Mouse (Mus musculus): ENCODE data around the gene Rbm8a. TPM values are rescaled to one million over a fixed set of nuclear protein-coding genes. Genes with fewer than 3 reads are reported as not detected.
"Not testable (repeated sequence)": the region's sequence is repeated elsewhere in the genome, so short reads cannot be mapped to it uniquely, and the experiment has no call there.

The Rbm8a gene
- total and polyA plus RNA-seq, 3 experiments: 2.3 to 85.3 (median 69.2) TPM

DNA sequence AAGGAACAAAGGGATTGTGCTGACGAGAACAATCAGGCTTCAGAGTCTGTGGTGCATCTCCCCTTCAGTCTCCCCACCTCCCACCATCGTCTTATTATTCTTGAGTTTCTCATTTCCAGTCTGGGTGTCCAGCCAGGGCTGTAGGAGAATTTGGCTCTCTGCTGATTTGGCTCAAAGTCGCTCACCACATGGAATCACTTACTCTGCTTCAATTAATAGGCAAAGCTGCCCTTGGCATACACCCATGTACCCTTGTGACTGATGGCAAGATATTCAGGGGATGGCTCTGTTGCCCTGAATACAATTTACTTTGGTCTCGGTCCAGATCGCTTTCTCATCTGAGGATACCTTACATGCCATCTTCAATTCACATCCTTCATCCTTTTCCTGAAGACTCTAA, 26.4 kb upstream of the Rbm8a start:
- DNase-seq: peak; percentile 48

DNA sequence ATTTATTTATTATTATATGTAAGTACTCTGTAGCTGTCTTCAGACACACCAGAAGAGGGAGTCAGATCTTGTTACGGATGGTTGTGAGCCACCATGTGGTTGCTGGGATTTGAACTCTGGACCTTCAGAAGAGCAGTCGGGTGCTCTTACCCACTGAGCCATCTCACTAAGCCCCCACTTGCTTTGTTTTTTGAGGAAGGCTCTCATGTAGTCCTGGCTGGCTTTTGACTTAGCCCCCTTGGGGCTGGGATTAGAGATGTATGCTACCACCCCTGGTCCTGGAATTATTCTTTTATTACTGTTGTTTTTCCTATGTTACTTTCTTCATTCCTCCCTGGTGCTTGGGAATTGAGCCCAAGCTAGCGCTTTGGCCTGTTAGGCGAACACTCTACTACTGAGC, 23.7 kb upstream of the Rbm8a start:
- not testable (repeated sequence) for DNase-seq

DNA sequence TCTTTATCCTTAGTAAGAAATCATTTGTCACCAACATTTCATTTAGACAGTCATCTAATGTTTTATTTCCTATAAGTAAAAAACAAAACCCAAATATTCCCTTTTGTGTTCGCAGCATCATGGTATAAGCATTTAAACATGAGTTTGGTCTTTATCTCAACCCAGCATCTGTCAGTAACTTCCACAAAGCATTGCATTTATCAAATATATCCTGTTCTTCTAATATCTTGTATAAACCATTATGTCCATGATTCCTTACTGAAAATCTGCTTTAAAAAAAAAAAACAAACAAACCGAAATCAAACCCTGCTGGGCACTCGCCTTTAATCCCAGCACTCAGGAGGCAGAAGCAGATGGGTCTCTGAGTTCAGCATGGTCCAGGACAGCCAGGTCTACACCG, 23.1 kb upstream of the Rbm8a start:
- DNase-seq: no peak

DNA sequence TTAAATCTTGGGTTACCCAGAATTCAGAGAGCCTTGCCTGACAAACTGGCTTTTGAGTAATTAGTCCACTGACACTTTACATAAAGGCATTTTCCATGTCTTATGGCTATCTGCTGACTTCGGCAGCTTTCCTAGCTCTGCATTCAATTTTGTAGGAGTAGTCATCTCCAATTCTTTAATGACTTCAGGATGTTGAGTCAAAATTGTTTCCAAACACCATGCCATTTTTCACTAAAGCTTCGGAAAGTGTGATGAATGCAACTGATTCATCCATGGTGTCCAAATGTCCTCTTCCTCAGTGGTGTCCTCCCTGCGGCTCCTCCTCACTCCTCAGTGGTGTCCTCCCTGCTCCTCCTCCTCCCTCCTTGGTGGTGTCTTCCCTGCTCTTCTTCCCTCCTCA, 11.8 kb upstream of the Rbm8a start:
- no peak for DNase-seq

GRCm38 (mm10) chr3:96623201-96623600, 6.5 kb upstream of the Rbm8a start:
- no peak for DNase-seq

GRCm38 (mm10) chr3:96632058-96632457, 2.3 kb downstream of the Rbm8a start:
- DNase-seq: no peak

DNA sequence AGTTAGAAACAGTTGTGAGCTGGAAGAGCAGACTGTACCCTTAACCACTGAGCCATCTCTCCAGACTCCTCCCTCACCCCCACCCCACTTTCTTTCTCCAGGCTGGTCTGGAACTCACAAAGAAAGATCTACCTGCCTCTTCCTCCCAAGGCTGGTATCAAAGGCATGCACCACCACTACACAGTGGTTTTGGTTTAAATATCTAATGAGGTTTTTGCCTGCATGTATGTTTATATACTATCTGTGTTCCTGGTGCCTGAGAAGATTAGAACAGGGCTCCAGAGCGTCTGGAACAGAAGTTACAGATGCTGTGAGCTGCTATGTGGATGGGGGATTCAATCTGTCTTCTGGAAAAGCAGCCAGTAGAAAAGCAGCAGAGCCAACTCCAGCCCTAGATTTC, 4.3 kb downstream of the Rbm8a start:
- DNase-seq: no peak

DNA sequence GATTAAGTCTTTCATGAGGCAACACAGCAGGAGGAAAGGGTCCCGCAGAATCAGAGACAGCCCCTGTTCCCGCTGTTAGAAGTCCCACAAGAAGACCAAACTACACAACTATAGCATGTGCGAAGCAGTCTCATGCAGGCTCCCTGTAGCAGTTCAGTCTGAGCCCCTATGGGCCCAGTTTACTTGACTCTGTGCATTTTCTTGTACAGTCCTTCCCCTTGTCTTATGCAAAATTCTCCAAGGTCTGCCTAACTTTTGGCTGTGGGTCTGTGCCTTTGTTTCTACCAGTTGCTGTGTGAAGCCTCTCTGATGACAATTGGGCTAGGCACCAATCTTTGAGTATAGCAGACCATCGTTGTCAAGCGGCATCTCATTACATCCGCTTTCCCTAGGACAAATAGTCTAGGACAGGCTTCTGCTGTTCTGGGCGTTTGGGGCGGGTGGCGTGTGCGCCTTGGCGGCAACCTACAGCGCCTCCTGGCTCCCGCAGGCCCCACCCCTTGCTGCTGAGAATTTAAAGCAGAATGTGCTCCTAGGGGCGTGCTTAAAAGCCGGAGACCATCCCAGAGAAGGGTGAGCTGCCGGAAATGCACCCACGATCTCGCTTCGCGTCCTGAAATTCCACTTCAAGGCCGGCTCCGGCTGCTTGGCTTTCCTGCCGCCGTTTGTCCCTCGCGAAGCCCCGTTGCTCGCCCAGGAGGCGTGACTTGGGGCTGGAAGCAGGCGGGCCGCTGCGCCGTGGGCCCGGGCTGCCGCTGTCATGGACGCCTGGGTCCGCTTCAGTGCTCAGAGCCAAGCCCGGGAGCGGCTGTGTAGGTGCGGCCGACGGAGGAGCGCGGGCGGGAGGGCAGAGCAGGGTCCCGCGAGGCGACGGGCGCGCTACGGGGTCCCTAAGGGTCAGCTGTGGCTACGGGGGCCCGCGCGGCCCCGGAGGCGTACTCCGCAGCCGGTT, 5.5 kb downstream of the Rbm8a start, which contains the start of the genes Pex11b and Gm42957:
TSS of gene Pex11b (plus strand) at position 449 of the 952 bp plus-strand sequence.
TSS of gene Gm42957 (plus strand) at position 547 of the 952 bp plus-strand sequence.
- DNase-seq: peak; percentile 97

GRCm38 (mm10) chr3:96635906-96636305, 6.2 kb downstream of the Rbm8a start:
- DNase-seq: no peak

- no peak for DNase-seq
Measured at GRCm38 (mm10) chr3:96636448-96636847, 6.7 kb downstream of the Rbm8a start.

DNA sequence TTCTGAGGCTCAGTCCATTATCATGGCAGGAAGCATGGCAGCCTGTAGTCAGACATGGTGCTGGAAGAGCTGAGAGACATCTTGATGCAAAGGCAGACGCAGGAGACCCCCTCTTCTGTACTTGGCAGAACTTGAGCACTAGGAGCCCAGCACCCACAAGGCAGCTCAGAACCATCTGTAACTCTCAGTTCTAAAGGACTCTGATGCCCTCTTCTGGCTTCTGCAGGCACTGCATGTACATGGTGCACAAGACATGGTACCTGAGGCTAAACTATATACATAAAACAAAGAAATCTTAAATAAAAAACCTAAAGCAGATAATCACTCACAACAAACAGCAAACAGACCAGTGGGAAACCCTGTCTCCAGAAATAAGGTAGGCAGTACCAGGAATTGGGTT, 9.5 kb downstream of the Rbm8a start:
- DNase-seq: peak; percentile 68

- DNase-seq: peak; percentile 25
Measured at GRCm38 (mm10) chr3:96645018-96645649, 15.4 kb downstream of the Rbm8a start, which contains the start of gene Itga10. Gene Itga10 (plus strand): TSS chr3:96645584.

DNA sequence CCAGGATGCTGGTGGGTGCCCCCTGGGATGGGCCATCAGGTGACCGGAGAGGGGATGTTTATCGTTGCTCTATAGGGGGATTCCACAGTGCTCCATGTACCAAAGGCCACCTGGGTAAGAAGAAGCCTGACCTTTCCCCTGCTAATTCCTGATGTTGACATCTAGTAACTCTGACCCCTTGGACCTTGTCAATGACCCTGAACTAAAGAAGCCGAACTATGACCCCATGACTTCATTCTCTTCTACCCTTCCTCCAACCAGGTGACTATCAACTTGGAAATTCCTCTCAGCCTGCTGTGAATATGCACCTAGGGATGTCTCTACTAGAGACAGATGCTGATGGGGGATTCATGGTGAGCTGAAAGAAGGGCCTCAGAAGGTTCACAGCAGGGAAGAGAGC, 17.6 kb downstream of the Rbm8a start:
- DNase-seq: no peak

GRCm38 (mm10) chr3:96660901-96661300, 31.2 kb downstream of the Rbm8a start:
- no peak for DNase-seq

DNA sequence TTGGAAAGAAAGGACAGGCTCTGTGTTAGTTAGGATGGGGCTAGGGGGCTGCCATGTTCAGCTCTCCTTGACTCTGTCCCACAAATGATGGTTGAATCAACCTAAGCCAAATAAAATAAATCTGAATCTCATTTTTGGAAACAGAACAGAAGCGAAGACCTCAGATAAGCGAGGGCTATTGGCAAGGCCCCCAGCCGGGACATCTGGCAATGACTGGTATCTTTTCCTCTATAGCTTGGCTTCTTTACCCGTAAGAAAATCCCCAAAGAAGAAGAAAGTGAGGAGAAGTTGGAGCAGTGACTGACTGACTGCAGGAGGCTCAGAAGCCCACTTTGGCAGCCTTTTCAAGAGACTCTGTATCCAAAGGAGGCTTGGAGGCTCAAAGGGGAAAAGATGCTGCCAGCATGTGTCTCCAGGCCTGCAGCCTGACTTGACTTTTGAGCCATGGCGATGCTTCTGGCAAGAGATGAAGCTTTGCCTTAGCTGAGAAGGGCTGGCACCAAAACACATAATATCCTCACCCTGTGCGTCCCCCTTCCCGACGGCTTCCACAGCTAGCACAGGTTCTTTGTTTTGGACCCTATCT, 33.1 kb downstream of the Rbm8a start:
- no peak for DNase-seq

DNA sequence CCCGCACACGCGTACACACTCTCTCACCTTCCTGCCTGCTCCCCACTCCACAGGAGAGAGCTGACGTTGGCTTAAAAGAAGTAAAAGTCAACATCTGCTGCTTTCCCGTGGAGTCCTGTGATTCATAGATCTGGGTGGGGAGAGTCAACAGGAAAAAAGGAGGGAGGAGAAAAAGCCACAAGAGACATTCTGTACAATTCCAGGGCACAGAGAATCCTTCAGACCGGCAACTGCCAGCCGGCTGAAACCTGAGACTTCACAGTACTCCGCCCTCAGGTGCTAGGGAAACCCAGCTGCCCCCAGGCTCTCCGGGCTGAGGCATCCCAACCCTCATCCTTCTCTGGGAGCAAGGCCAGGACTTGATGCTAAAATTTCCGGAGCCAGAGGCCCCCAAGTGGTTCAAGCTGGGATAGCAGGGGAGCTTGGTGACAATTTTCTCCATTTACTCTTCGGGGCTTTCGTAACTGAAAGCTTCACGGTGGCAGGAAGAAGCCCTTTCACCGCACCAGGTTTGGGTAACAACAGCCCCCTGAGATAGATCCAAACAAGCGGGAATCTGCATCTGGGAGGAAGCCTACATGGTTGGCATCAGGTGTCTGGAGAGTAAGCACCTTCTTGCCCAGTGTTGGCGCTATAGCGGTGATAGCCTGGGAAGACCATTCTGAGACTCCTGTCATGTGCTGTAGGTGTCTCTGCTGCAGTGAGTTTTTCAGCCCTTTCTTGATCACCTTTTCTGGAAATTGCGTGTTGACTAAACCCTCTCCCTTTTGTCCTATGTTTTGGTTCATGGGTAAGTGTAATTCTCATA, 33.9 kb downstream of the Rbm8a start:
- peak; percentile 85 for DNase-seq

- DNase-seq: not testable (repeated sequence)
Measured at GRCm38 (mm10) chr3:96665732-96666363, 36.1 kb downstream of the Rbm8a start.

- DNase-seq: no peak
Measured at GRCm38 (mm10) chr3:96666916-96667315, 37.2 kb downstream of the Rbm8a start.

DNA sequence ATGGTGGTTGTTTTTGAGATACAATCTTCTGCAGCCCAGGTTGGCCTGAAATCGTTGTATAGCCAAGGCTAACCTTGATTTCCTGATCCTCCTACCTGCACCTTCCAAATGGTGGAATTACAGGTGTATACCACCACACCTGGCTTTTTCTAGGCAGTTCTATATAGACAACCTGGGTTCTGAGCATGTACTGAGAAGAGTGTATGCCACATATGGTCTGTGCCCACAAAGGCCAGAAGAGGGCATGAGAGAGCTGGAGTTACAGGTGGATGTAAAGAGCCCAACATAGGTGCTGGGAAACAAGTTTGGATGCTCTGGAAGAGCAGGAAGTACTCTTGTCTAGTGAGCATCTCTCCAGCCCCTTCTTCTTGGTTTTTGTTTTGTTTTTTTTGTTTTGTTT, 37.6 kb downstream of the Rbm8a start:
- DNase-seq: peak; percentile 53

GRCm38 (mm10) chr3:96668424-96669067, 38.8 kb downstream of the Rbm8a start:
- DNase-seq: no peak
